Mouse (Mus musculus): ENCODE data around the gene Suclg2.

- TF ChIP-seq CTCF (IDR thresholded peaks at IDR 0.05) (peak; percentile 17; the same call in 1 of the 2 replicates), POLR2A (IDR thresholded peaks at IDR 0.05; ENCODE audit: insufficient read depth, low read depth, low read length) (peak; percentile 48; the same call in 1 of the 2 replicates)
These were observed at the start of gene Suclg2 for GRCm38 (mm10) chr6:95718031-95718968.

All from heart, adult 2 months (tissue).